Mouse (Mus musculus): ENCODE data around the gene Hs3st3a1. TPM values are rescaled to one million over a fixed set of nuclear protein-coding genes. Genes with fewer than 3 reads are reported as not detected.

The Hs3st3a1 gene
- total RNA-seq, 2 experiments from 2014 or later: 0.25 to 0.56 TPM

GRCm38 (mm10) chr11:64543181-64543641, 108.1 kb downstream of the Hs3st3a1 start:
- no peak overlapping the region for H3K4me3 ChIP-seq
- no peak for DNase-seq (ENCODE audit: low spot score in 2 of 2)
- no peak for TF ChIP-seq CTCF (conservative IDR thresholded peaks at IDR 0.05)
- no peak overlapping the region for H3K27ac ChIP-seq

- no peak overlapping the region for H3K4me3 ChIP-seq
- no peak overlapping the region for H3K27ac ChIP-seq
- TF ChIP-seq CTCF (conservative IDR thresholded peaks at IDR 0.05): no peak
- no peak for DNase-seq (ENCODE audit: low spot score in 2 of 2)
Observed at GRCm38 (mm10) chr11:64544236-64544635, 109.1 kb downstream of the Hs3st3a1 start.

GRCm38 (mm10) chr11:64549380-64549779, 114.2 kb downstream of the Hs3st3a1 start:
- Histone ChIP-seq H3K27ac (no peak overlapping the region), H3K4me3 (no peak overlapping the region)
- no peak for DNase-seq (ENCODE audit: low spot score in 2 of 2)
- no peak for TF ChIP-seq CTCF (conservative IDR thresholded peaks at IDR 0.05)

- no peak overlapping the region for H3K4me3 ChIP-seq
- DNase-seq (ENCODE audit: low spot score in 2 of 2): peak in 1 of 2 experiments; percentile 8
- TF ChIP-seq CTCF (conservative IDR thresholded peaks at IDR 0.05): no peak
Observed at GRCm38 (mm10) chr11:64549955-64550354, 114.8 kb downstream of the Hs3st3a1 start.

GRCm38 (mm10) chr11:64558282-64558681, 123.2 kb downstream of the Hs3st3a1 start:
- DNase-seq (ENCODE audit: low spot score in 2 of 2): no peak
- no peak for TF ChIP-seq CTCF (conservative IDR thresholded peaks at IDR 0.05)
- H3K4me3 ChIP-seq: no peak overlapping the region
- H3K27ac ChIP-seq: no peak overlapping the region

More at GRCm38 (mm10) chr11:64549955-64550354, 114.8 kb downstream of the Hs3st3a1 start:
- no peak overlapping the region for H3K27ac ChIP-seq

- Histone ChIP-seq H3K4me3 (no peak overlapping the region), H3K27ac (no peak overlapping the region)
- no peak for DNase-seq (ENCODE audit: low spot score in 2 of 2)
- no peak for TF ChIP-seq CTCF (conservative IDR thresholded peaks at IDR 0.05)
Observed at GRCm38 (mm10) chr11:64559388-64559787, 124.3 kb downstream of the Hs3st3a1 start.

- TF ChIP-seq CTCF (conservative IDR thresholded peaks at IDR 0.05): no peak
- Histone ChIP-seq H3K27ac (no peak overlapping the region), H3K4me3 (no peak overlapping the region)
Observed at GRCm38 (mm10) chr11:64560471-64560870, 125.3 kb downstream of the Hs3st3a1 start.

GRCm38 (mm10) chr11:64562771-64563170, 127.6 kb downstream of the Hs3st3a1 start:
- no peak for DNase-seq (ENCODE audit: low spot score in 2 of 2)
- TF ChIP-seq CTCF (conservative IDR thresholded peaks at IDR 0.05): no peak
- Histone ChIP-seq H3K27ac (no peak overlapping the region), H3K4me3 (no peak overlapping the region)

More at GRCm38 (mm10) chr11:64560471-64560870, 125.3 kb downstream of the Hs3st3a1 start:
- no peak for DNase-seq (ENCODE audit: low spot score in 2 of 2)

Other genes starting within 250 kb of the Hs3st3a1 start
- under 1 TPM; 0.41 to 0.54 TPM for gene F930015N05Rik, start 1.3 kb downstream of the Hs3st3a1 start, total RNA-seq (2021)